In genomic region chr10:127522088-127522581, GRCm38 (mm10) we compare ENCODE assay signal across 8 mouse cellular contexts. TPM values are rescaled to one million over a fixed set of nuclear protein-coding genes. Genes with fewer than 3 reads are reported as not detected.
A peak's percentile ranks its signal among the peaks of the same experiment; 100 is the strongest.
DNase-seq lines count a peak whose midpoint lies in the region; ATAC-seq lines count a peak whose summit lies in the region.

Gene Shmt2 (minus strand): TSS chr10:127522444.

- H3K4me3 ChIP-seq in hindbrain, embryonic 14.5 days (replicated peaks; ENCODE audit: low read length) = peak within 1 kb of the TSS; percentile 39

- peak; percentile 96 for DNase-seq in ZHBTc4 (ENCODE audit: low read depth, low spot score)
- peak; percentile 83 to 86 for DNase-seq in cerebellum, postnatal 36 days
- DNase-seq in frontal cortex, postnatal 36 days (ENCODE audit: low spot score in 2 of 2) = peak; percentile 79 to 90
- peak; percentile 99 for DNase-seq in hindbrain, embryonic 14.5 days (ENCODE audit: low spot score)
- DNase-seq in layer of hippocampus, postnatal 25 days (ENCODE audit: extremely low spot score in 1 of 2, low spot score in 1 of 2) = peak; percentile 74 to 84
- DNase-seq in lung, postnatal 25 days (ENCODE audit: low spot score) = peak; percentile 82
- peak; percentile 100 for DNase-seq in retina, embryonic 14.5 days (ENCODE audit: low spot score)
- DNase-seq in thymus, postnatal 36 days = peak; percentile 81 to 82

- H3K27ac ChIP-seq in hindbrain, embryonic 14.5 days = no peak within 1 kb of the TSS

- peaks cover 22% of the 10 kb centered on the region for H3K27me3 ChIP-seq in hindbrain, embryonic 14.5 days (ENCODE audit: control insufficient read depth, insufficient read depth, low read length)

- H3K9ac ChIP-seq in hindbrain, embryonic 14.5 days = peak within 1 kb of the TSS; percentile 50

- H3K9me3 ChIP-seq in hindbrain, embryonic 14.5 days (ENCODE audit: control insufficient read depth, low read length) = no peaks in the 10 kb centered on the region

- H3K4me2 ChIP-seq in hindbrain, embryonic 14.5 days (replicated peaks) = peak within 1 kb of the TSS; percentile 77

- peaks cover 41% of the 10 kb centered on the region for H3K4me1 ChIP-seq in hindbrain, embryonic 14.5 days (replicated peaks; ENCODE audit: control insufficient read depth, insufficient read depth, low read length)

- peak; percentile 32; the same call in 1 of the 2 replicates for ATAC-seq in hindbrain, embryonic 14.5 days (ENCODE audit: low FRiP score)

- H3K36me3 ChIP-seq in hindbrain, embryonic 14.5 days (replicated peaks; ENCODE audit: control insufficient read depth, insufficient read depth) = peaks cover 11% of the 10 kb centered on the region; the same call in 1 of the 2 replicates

- 1% methylated on average over 21 of the region's 21 CpGs for WGBS in hindbrain, embryonic 14.5 days

RNA-seq across cellular contexts. Expression of gene Shmt2, which starts in this region (rescaled TPM):
- polyA plus RNA-seq in hindbrain, embryonic 14.5 days (2014; fragmentation: Nextera tagmentation; extraction: Ambion mirVana) = 45.6 and 47.4 TPM in 2 replicates
- 10 to 100 TPM; 29.5 to 31.8 TPM for total RNA-seq in layer of hippocampus, postnatal 25 days (2021)
